Mouse (Mus musculus): Measurements from ENCODE around the gene Gtpbp2. TPM values are rescaled to one million over a fixed set of nuclear protein-coding genes. Genes with fewer than 3 reads are reported as not detected.

Gtpbp2 gene
- polyA plus RNA-seq, 1 experiment from 2014 or later: 41.3 TPM

GRCm38 (mm10) chr17:46143578-46144423, 17.0 kb upstream of the Gtpbp2 start, which contains the start of gene Rsph9:
Gene Rsph9, minus strand, starts transcription at chr17:46144216.
- H3K9ac ChIP-seq (ENCODE audit: low read depth, low read length): peak within 1 kb of the TSS; percentile 76
- peak; percentile 98 for ATAC-seq
- H3K9me3 ChIP-seq (replicated peaks; ENCODE audit: control insufficient read depth, low read length, poor library complexity, severe bottlenecking): no peaks in the 10 kb centered on the region
- H3K27ac ChIP-seq (ENCODE audit: low read length): peak within 1 kb of the TSS; percentile 68
- no peaks in the 10 kb centered on the region for H3K27me3 ChIP-seq (ENCODE audit: control insufficient read depth, insufficient read depth, low read depth, low read length)
- H3K4me2 ChIP-seq (ENCODE audit: low read length): peak within 1 kb of the TSS; percentile 66
- peaks cover 11% of the 10 kb centered on the region; the same call in 1 of the 2 replicates for H3K4me1 ChIP-seq (ENCODE audit: control insufficient read depth, insufficient read depth, low read length)
- 6% methylated on average over 37 of the region's 37 CpGs for WGBS
- peak within 1 kb of the TSS; percentile 59 for H3K4me3 ChIP-seq (ENCODE audit: low read depth, low read length)
- peaks cover 14% of the 10 kb centered on the region for H3K36me3 ChIP-seq (ENCODE audit: control insufficient read depth, insufficient read depth, low read length)

- Histone ChIP-seq H3K4me3 (ENCODE audit: low read depth, low read length) (peak within 1 kb of the TSS; percentile 44), H3K27ac (ENCODE audit: low read length) (peak within 1 kb of the TSS; percentile 6; the same call in 1 of the 2 replicates), H3K9me3 (replicated peaks; ENCODE audit: control insufficient read depth, low read length, poor library complexity, severe bottlenecking) (no peaks in the 10 kb centered on the region), H3K4me2 (ENCODE audit: low read length) (peak within 1 kb of the TSS; percentile 91), H3K36me3 (ENCODE audit: control insufficient read depth, insufficient read depth, low read length) (0 out of 2 replicates have a peak, but pooled peaks cover under 1% of the 10 kb centered on the region), H3K27me3 (ENCODE audit: control insufficient read depth, insufficient read depth, low read depth, low read length) (no peaks in the 10 kb centered on the region), H3K9ac (ENCODE audit: low read depth, low read length) (peak within 1 kb of the TSS; percentile 61), H3K4me1 (ENCODE audit: control insufficient read depth, insufficient read depth, low read length) (peaks cover 11% of the 10 kb centered on the region)
- WGBS: 5% methylated on average over 33 of the region's 33 CpGs
- peak; percentile 92 for ATAC-seq
Observed at GRCm38 (mm10) chr17:46152847-46153782, 7.7 kb upstream of the Gtpbp2 start, which contains the start of gene Mad2l1bp. Gene Mad2l1bp, minus strand, starts transcription at chr17:46153553.

DNA sequence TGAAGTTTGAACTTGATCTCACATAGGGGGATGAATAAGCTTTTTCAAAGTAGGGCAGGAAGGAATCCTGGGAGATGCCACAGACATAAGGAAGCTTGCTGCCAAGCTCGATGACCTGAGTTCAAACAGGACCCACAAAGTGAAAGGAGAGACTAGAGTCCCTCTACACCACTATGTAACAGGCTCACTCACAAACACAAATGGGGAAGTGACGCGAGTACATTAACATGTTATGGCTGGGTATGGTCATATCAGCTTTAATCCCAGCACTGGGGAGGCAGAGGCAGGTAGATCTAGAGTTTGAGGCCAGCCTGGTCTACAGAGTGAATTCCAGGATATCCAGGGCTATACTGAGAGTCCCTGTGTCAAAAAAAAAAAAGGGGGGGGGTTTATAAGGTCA, 6.5 kb upstream of the Gtpbp2 start:
- H3K4me2 ChIP-seq (ENCODE audit: low read length): no peak overlapping the region
- H3K4me3 ChIP-seq (ENCODE audit: low read depth, low read length): no peak overlapping the region
- no peaks in the 10 kb centered on the region for H3K36me3 ChIP-seq (ENCODE audit: control insufficient read depth, insufficient read depth, low read length)
- H3K9me3 ChIP-seq (replicated peaks; ENCODE audit: control insufficient read depth, low read length, poor library complexity, severe bottlenecking): no peaks in the 10 kb centered on the region
- H3K4me1 ChIP-seq (ENCODE audit: control insufficient read depth, insufficient read depth, low read length): peaks cover 11% of the 10 kb centered on the region
- H3K9ac ChIP-seq (ENCODE audit: low read depth, low read length): no peak overlapping the region
- WGBS: 93% methylated on average over 3 of the region's 3 CpGs
- H3K27ac ChIP-seq (ENCODE audit: low read length): no peak overlapping the region
- H3K27me3 ChIP-seq (ENCODE audit: control insufficient read depth, insufficient read depth, low read depth, low read length): no peaks in the 10 kb centered on the region
- ATAC-seq: no peak

- no peaks in the 10 kb centered on the region for H3K27me3 ChIP-seq (ENCODE audit: control insufficient read depth, insufficient read depth, low read depth, low read length)
- no peak for ATAC-seq
- no peak overlapping the region for H3K4me3 ChIP-seq (ENCODE audit: low read depth, low read length)
- H3K9me3 ChIP-seq (replicated peaks; ENCODE audit: control insufficient read depth, low read length, poor library complexity, severe bottlenecking): no peaks in the 10 kb centered on the region
- H3K4me2 ChIP-seq (ENCODE audit: low read length): no peak overlapping the region
- no peaks in the 10 kb centered on the region for H3K36me3 ChIP-seq (ENCODE audit: control insufficient read depth, insufficient read depth, low read length)
- peaks cover 20% of the 10 kb centered on the region for H3K4me1 ChIP-seq (ENCODE audit: control insufficient read depth, insufficient read depth, low read length)
- H3K9ac ChIP-seq (ENCODE audit: low read depth, low read length): no peak overlapping the region
- 86% methylated on average over 5 of the region's 5 CpGs for WGBS
- no peak overlapping the region for H3K27ac ChIP-seq (ENCODE audit: low read length)
Observed at GRCm38 (mm10) chr17:46156680-46157079, 4.2 kb upstream of the Gtpbp2 start.

DNA sequence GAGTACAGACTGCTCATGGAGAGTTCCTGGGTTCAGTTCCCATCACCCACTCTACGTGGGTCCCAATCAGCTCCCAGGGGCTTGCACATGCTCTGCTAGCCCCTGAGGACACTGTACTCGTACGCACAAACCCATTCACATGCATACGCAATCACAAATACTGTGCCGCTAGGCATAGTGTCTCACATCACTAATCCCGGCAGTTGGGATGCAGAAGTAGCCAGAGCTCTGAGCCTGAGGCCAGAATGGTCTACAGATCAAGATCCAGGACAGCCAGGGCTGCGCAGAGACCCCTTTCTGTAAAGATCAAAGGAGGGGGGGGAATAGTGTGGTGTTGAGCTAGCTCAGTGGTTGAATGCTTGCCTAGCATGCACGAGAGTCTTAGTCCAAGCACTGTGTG, 3.7 kb upstream of the Gtpbp2 start:
- no peak for ATAC-seq
- no peaks in the 10 kb centered on the region for H3K36me3 ChIP-seq (ENCODE audit: control insufficient read depth, insufficient read depth, low read length)
- no peak overlapping the region for H3K4me2 ChIP-seq (ENCODE audit: low read length)
- no peak overlapping the region for H3K4me3 ChIP-seq (ENCODE audit: low read depth, low read length)
- peaks cover 24% of the 10 kb centered on the region for H3K4me1 ChIP-seq (ENCODE audit: control insufficient read depth, insufficient read depth, low read length)
- H3K9me3 ChIP-seq (replicated peaks; ENCODE audit: control insufficient read depth, low read length, poor library complexity, severe bottlenecking): no peaks in the 10 kb centered on the region
- 84% methylated on average over 8 of the region's 8 CpGs for WGBS
- H3K27me3 ChIP-seq (ENCODE audit: control insufficient read depth, insufficient read depth, low read depth, low read length): no peaks in the 10 kb centered on the region
- H3K27ac ChIP-seq (ENCODE audit: low read length): no peak overlapping the region
- H3K9ac ChIP-seq (ENCODE audit: low read depth, low read length): no peak overlapping the region

DNA sequence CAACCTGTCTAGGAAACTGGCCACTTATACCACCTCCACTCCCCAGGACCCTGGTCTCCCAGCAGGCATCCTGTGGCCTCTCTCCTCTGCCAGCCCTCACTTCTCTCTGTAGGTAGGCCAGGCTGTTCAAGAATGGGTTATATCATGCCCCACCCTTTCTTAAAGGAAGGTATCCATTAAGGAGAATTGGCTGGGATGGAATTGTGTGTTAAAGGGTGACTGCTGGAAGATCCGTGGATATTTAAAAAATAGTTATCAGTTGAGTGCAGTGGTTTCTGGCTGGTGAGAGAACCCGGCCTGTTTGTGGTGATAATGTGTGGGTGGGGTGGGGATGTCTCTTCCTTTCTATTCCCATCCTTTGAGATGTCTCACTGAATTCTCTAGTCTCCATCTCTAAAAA, 1.6 kb upstream of the Gtpbp2 start:
- WGBS: 78% methylated on average over 2 of the region's 2 CpGs
- no peaks in the 10 kb centered on the region for H3K9me3 ChIP-seq (replicated peaks; ENCODE audit: control insufficient read depth, low read length, poor library complexity, severe bottlenecking)
- no peak overlapping the region for H3K4me3 ChIP-seq (ENCODE audit: low read depth, low read length)
- no peaks in the 10 kb centered on the region for H3K27me3 ChIP-seq (ENCODE audit: control insufficient read depth, insufficient read depth, low read depth, low read length)
- H3K9ac ChIP-seq (ENCODE audit: low read depth, low read length): no peak overlapping the region
- peaks cover 26% of the 10 kb centered on the region for H3K4me1 ChIP-seq (ENCODE audit: control insufficient read depth, insufficient read depth, low read length)
- H3K36me3 ChIP-seq (ENCODE audit: control insufficient read depth, insufficient read depth, low read length): peaks cover under 1% of the 10 kb centered on the region; the same call in 1 of the 2 replicates
- no peak for ATAC-seq
- no peak overlapping the region for H3K27ac ChIP-seq (ENCODE audit: low read length)
- H3K4me2 ChIP-seq (ENCODE audit: low read length): no peak overlapping the region

DNA sequence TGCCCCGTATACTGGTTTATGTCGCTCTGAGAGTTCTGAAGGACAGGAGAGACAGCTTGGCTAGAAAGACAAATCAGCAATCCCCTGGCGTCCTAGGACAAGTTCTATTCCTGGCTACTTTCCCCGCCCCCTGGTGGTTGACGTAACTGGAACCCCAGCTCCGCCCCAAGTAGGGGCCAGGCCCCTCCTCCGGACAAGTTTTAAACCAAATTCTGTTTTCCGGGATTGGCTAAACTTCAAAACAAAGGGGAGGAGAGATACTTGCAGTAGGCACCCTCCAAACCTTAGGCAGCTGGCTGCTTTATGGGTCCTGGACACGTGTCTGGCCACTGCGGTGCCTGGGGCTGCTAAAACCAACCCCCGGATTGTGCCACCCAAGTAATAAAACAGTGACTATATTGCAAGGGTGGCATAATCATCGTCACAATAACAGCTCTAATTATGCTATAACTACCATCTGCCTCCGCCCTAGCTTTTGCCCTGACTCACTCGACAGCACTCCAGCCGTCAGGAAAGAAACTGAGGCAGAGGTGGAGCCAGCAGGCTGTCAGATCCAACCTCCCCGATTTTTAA, 656 bp upstream of the Gtpbp2 start:
- H3K4me3 ChIP-seq (ENCODE audit: low read depth, low read length): peak overlapping the region; percentile 84
- H3K27me3 ChIP-seq (ENCODE audit: control insufficient read depth, insufficient read depth, low read depth, low read length): no peaks in the 10 kb centered on the region
- under 1% methylated on average over 16 of the region's 16 CpGs for WGBS
- H3K9me3 ChIP-seq (replicated peaks; ENCODE audit: control insufficient read depth, low read length, poor library complexity, severe bottlenecking): no peaks in the 10 kb centered on the region
- peaks cover 26% of the 10 kb centered on the region for H3K4me1 ChIP-seq (ENCODE audit: control insufficient read depth, insufficient read depth, low read length)
- H3K4me2 ChIP-seq (ENCODE audit: low read length): peak overlapping the region; percentile 92
- H3K27ac ChIP-seq (ENCODE audit: low read length): peak overlapping the region; percentile 77
- H3K36me3 ChIP-seq (ENCODE audit: control insufficient read depth, insufficient read depth, low read length): peaks cover 6% of the 10 kb centered on the region
- peak overlapping the region; percentile 68 for H3K9ac ChIP-seq (ENCODE audit: low read depth, low read length)
- ATAC-seq: peak; percentile 71

DNA sequence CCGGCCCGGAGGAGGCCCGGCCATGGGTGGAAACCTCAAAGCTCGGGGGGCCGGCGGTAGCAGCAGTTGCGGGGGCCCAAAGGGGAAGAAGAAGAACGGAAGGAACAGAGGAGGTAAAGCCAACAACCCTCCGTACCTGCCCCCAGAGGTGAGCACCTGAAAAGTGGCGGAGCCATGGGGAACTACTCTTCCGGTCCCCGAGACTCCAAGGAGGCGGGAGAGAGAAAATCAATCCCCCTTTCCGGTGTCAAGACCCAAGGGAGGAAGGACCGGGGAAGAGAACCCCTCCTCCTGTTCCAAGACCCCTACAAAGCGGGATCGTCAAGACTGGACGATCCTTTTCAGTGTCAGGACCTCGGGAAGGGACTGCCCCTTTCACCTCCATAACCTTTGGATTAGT, 347 bp downstream of the Gtpbp2 start:
- Histone ChIP-seq H3K27ac (ENCODE audit: low read length) (peak overlapping the region; percentile 70), H3K9me3 (replicated peaks; ENCODE audit: control insufficient read depth, low read length, poor library complexity, severe bottlenecking) (no peaks in the 10 kb centered on the region), H3K36me3 (ENCODE audit: control insufficient read depth, insufficient read depth, low read length) (peaks cover 15% of the 10 kb centered on the region), H3K4me1 (ENCODE audit: control insufficient read depth, insufficient read depth, low read length) (peaks cover 26% of the 10 kb centered on the region), H3K9ac (ENCODE audit: low read depth, low read length) (peak overlapping the region; percentile 83), H3K4me2 (ENCODE audit: low read length) (peak overlapping the region; percentile 91), H3K27me3 (ENCODE audit: control insufficient read depth, insufficient read depth, low read depth, low read length) (no peaks in the 10 kb centered on the region), H3K4me3 (ENCODE audit: low read depth, low read length) (peak overlapping the region; percentile 84)
- peak; percentile 34 for ATAC-seq
- under 1% methylated on average over 19 of the region's 19 CpGs for WGBS
